Mouse (Mus musculus): ENCODE results near the gene Lnx2. TPM values are rescaled to one million over a fixed set of nuclear protein-coding genes. Genes with fewer than 3 reads are reported as not detected.

Gene Lnx2
- polyA plus RNA-seq, 1 experiment from 2014 or later, result 10.2 TPM

- Histone ChIP-seq H3K27me3 (replicated peaks; ENCODE audit: control insufficient read depth, insufficient read depth, low read length) (no peaks in the 10 kb centered on the region), H3K4me2 (replicated peaks; ENCODE audit: low read depth) (no peak overlapping the region), H3K9me3 (ENCODE audit: control insufficient read depth) (no peaks in the 10 kb centered on the region), H3K9ac (ENCODE audit: low read depth, low read length) (no peak overlapping the region), H3K27ac (ENCODE audit: low read depth, low read length) (no peak overlapping the region), H3K4me1 (replicated peaks; ENCODE audit: control insufficient read depth, insufficient read depth, low read length) (no peaks in the 10 kb centered on the region), H3K36me3 (ENCODE audit: control insufficient read depth, insufficient read depth) (peaks cover 21% of the 10 kb centered on the region), H3K4me3 (ENCODE audit: low read depth, low read length) (no peak overlapping the region)
- TF ChIP-seq CTCF (IDR thresholded peaks at IDR 0.05; ENCODE audit: low read depth), result no peak
- no peak for ATAC-seq
- WGBS, result 82% methylated on average over 7 of the region's 7 CpGs
Measured at GRCm38 (mm10) chr5:147114738-147115137, 38.4 kb upstream of the Lnx2 start.

GRCm38 (mm10) chr5:147108861-147109591, 32.6 kb upstream of the Lnx2 start:
- H3K27ac ChIP-seq (ENCODE audit: low read depth, low read length), result no peak overlapping the region
- no peak for ATAC-seq

DNA sequence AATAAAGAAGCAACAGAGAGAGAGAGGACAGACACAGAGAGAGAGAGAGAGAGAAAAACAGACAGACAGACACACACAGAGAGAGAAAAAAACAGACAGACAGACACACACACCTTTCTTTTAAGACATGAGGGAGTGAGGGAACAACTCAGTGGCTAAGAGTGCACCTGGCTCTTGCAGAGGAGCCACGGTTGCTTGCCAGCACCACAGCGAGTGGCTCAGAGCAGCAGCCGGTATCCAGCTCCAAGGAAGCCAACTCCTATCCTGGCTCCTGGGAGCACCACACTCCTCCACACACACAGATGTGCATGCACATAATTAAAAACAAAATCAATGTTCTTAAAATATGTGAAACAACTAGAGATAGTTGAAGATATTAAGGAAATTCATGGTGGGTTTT, 30.9 kb upstream of the Lnx2 start:
- Histone ChIP-seq H3K36me3 (ENCODE audit: control insufficient read depth, insufficient read depth) (peaks cover 44% of the 10 kb centered on the region), H3K4me2 (replicated peaks; ENCODE audit: low read depth) (no peak overlapping the region), H3K9me3 (ENCODE audit: control insufficient read depth) (no peaks in the 10 kb centered on the region), H3K27ac (ENCODE audit: low read depth, low read length) (no peak overlapping the region), H3K4me1 (replicated peaks; ENCODE audit: control insufficient read depth, insufficient read depth, low read length) (no peaks in the 10 kb centered on the region), H3K27me3 (replicated peaks; ENCODE audit: control insufficient read depth, insufficient read depth, low read length) (no peaks in the 10 kb centered on the region), H3K4me3 (ENCODE audit: low read depth, low read length) (no peak overlapping the region), H3K9ac (ENCODE audit: low read depth, low read length) (no peak overlapping the region)
- 97% methylated on average over 3 of the region's 3 CpGs for WGBS
- no peak for ATAC-seq
- TF ChIP-seq CTCF (IDR thresholded peaks at IDR 0.05; ENCODE audit: low read depth), result no peak

More at GRCm38 (mm10) chr5:147108861-147109591, 32.6 kb upstream of the Lnx2 start:
- no peaks in the 10 kb centered on the region for H3K4me1 ChIP-seq (replicated peaks; ENCODE audit: control insufficient read depth, insufficient read depth, low read length)
- no peak overlapping the region for H3K9ac ChIP-seq (ENCODE audit: low read depth, low read length)
- no peak overlapping the region for H3K4me2 ChIP-seq (replicated peaks; ENCODE audit: low read depth)
- 88% methylated on average over 13 of the region's 13 CpGs for WGBS
- H3K4me3 ChIP-seq (ENCODE audit: low read depth, low read length), result no peak overlapping the region
- no peaks in the 10 kb centered on the region for H3K9me3 ChIP-seq (ENCODE audit: control insufficient read depth)
- no peaks in the 10 kb centered on the region for H3K27me3 ChIP-seq (replicated peaks; ENCODE audit: control insufficient read depth, insufficient read depth, low read length)
- no peak for TF ChIP-seq CTCF (IDR thresholded peaks at IDR 0.05; ENCODE audit: low read depth)
- peaks cover 50% of the 10 kb centered on the region for H3K36me3 ChIP-seq (ENCODE audit: control insufficient read depth, insufficient read depth)

- no peak overlapping the region for H3K9ac ChIP-seq (ENCODE audit: low read depth, low read length)
- no peaks in the 10 kb centered on the region for H3K4me1 ChIP-seq (replicated peaks; ENCODE audit: control insufficient read depth, insufficient read depth, low read length)
- TF ChIP-seq CTCF (IDR thresholded peaks at IDR 0.05; ENCODE audit: low read depth), result no peak
- no peak overlapping the region for H3K4me2 ChIP-seq (replicated peaks; ENCODE audit: low read depth)
- no peak overlapping the region for H3K4me3 ChIP-seq (ENCODE audit: low read depth, low read length)
- H3K27ac ChIP-seq (ENCODE audit: low read depth, low read length), result no peak overlapping the region
- peaks cover 27% of the 10 kb centered on the region for H3K36me3 ChIP-seq (ENCODE audit: control insufficient read depth, insufficient read depth)
- 88% methylated on average over 6 of the region's 6 CpGs for WGBS
- H3K9me3 ChIP-seq (ENCODE audit: control insufficient read depth), result no peaks in the 10 kb centered on the region
- no peak for ATAC-seq
- H3K27me3 ChIP-seq (replicated peaks; ENCODE audit: control insufficient read depth, insufficient read depth, low read length), result no peaks in the 10 kb centered on the region
Measured at GRCm38 (mm10) chr5:147102295-147102694, 25.9 kb upstream of the Lnx2 start.

- Histone ChIP-seq H3K4me1 (replicated peaks; ENCODE audit: control insufficient read depth, insufficient read depth, low read length) (no peaks in the 10 kb centered on the region), H3K27ac (ENCODE audit: low read depth, low read length) (no peak overlapping the region), H3K4me3 (ENCODE audit: low read depth, low read length) (no peak overlapping the region), H3K27me3 (replicated peaks; ENCODE audit: control insufficient read depth, insufficient read depth, low read length) (no peaks in the 10 kb centered on the region), H3K4me2 (replicated peaks; ENCODE audit: low read depth) (no peak overlapping the region), H3K36me3 (ENCODE audit: control insufficient read depth, insufficient read depth) (peaks cover 19% of the 10 kb centered on the region), H3K9me3 (ENCODE audit: control insufficient read depth) (no peaks in the 10 kb centered on the region), H3K9ac (ENCODE audit: low read depth, low read length) (no peak overlapping the region)
- no peak for TF ChIP-seq CTCF (IDR thresholded peaks at IDR 0.05; ENCODE audit: low read depth)
- no peak for ATAC-seq
- 88% methylated on average over 2 of the region's 2 CpGs for WGBS
Measured at GRCm38 (mm10) chr5:147100180-147100579, 23.8 kb upstream of the Lnx2 start.

DNA sequence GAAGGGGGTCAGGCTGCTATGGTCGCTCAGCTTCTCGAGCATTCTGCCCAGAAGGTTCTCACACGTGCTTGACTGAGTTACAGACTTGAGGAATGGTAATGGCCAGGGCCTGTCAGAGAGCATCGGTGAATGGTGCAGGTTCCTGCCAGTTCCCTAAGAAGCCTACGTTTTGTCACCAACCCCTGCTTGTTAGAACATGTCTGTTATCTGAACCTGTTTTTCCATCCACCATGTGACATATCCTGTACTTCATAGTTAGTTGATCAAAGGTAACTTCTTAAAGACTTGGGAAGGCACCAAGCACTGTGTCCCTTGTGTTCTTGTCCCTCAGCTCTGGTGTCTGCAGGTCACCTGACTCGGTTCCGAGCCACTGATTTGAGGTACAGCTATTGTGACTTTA, 22.3 kb upstream of the Lnx2 start:
- ATAC-seq, result no peak
- H3K4me2 ChIP-seq (replicated peaks; ENCODE audit: low read depth), result no peak overlapping the region
- H3K9ac ChIP-seq (ENCODE audit: low read depth, low read length), result no peak overlapping the region
- no peaks in the 10 kb centered on the region for H3K4me1 ChIP-seq (replicated peaks; ENCODE audit: control insufficient read depth, insufficient read depth, low read length)
- H3K9me3 ChIP-seq (ENCODE audit: control insufficient read depth), result no peaks in the 10 kb centered on the region
- H3K4me3 ChIP-seq (ENCODE audit: low read depth, low read length), result no peak overlapping the region
- no peak for TF ChIP-seq CTCF (IDR thresholded peaks at IDR 0.05; ENCODE audit: low read depth)
- no peak overlapping the region for H3K27ac ChIP-seq (ENCODE audit: low read depth, low read length)
- H3K27me3 ChIP-seq (replicated peaks; ENCODE audit: control insufficient read depth, insufficient read depth, low read length), result no peaks in the 10 kb centered on the region
- WGBS, result 86% methylated on average over 7 of the region's 7 CpGs
- peaks cover 18% of the 10 kb centered on the region for H3K36me3 ChIP-seq (ENCODE audit: control insufficient read depth, insufficient read depth)

Data from intestine, postnatal 0 days (tissue).